Mouse (Mus musculus): ENCODE data around the gene Fn3krp.

DNA sequence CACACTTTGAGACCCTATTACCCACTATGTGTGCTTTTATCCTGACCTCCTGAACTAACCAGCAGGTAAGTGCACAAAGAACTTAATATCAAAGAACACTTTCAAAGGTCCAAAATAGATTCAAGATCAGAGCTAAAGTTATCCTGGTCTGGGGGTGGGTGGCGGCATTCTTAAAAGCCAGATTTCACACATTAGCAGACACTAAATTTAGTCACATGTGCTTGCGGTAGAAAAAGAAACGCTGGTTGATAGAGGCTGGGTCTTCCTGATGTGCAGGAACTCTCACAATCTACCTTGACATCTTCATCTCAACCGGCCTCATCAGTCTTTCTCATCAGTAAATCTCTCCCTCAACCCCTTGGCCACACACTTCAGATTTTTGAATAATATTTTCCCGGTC is 6.4 kb upstream of the Fn3krp start:
- no peak for TF ChIP-seq CTCF (IDR thresholded peaks at IDR 0.05; ENCODE audit: borderline replicate concordance, extremely low read depth, insufficient read depth, insufficient read length)
- TF ChIP-seq POLR2A (IDR thresholded peaks at IDR 0.05; ENCODE audit: borderline replicate concordance, extremely low read depth, insufficient read depth, insufficient read length, poor library complexity, severe bottlenecking): no peak

Data from brain, embryonic 14.5 days (tissue).